Mouse (Mus musculus) adrenal gland, postnatal 25 days (tissue): ENCODE results near the gene Chd6. TPM values are rescaled to one million over a fixed set of nuclear protein-coding genes. Genes with fewer than 3 reads are reported as not detected.
"Not testable (repeated sequence)": the region's sequence is repeated elsewhere in the genome, so short reads cannot be mapped to it uniquely, and the experiment has no call there.

Experiments
- DNase-seq: peaks from one replicate; pipeline ENCODE4 v3.0.0; 2021; ENCODE audit warnings: mixed read lengths
- total RNA-seq: library from RNA; stranded (reverse); gene quantifications from 2 replicates; pipeline ENCODE4 v1.2.3, GENCODE M21; 2021

Chd6 gene
- total RNA-seq, 1 experiment from 2014 or later = 52.7 TPM

- DNase-seq = no peak
These were observed 121.4 kb downstream of the Chd6 start for GRCm38 (mm10) chr2:160987503-160987902.

- DNase-seq = no peak
These were observed 126.2 kb downstream of the Chd6 start for GRCm38 (mm10) chr2:160982636-160983035.

- no peak for DNase-seq
These were observed 127.1 kb downstream of the Chd6 start for GRCm38 (mm10) chr2:160981791-160982190.

GRCm38 (mm10) chr2:160978651-160979050 is 130.2 kb downstream of the Chd6 start:
- no peak for DNase-seq

GRCm38 (mm10) chr2:160977248-160977647 is 131.6 kb downstream of the Chd6 start:
- DNase-seq = peak; percentile 43

- no peak for DNase-seq
These were observed 135.1 kb downstream of the Chd6 start for GRCm38 (mm10) chr2:160973648-160974215.

- no peak for DNase-seq
These were observed 136.6 kb downstream of the Chd6 start for GRCm38 (mm10) chr2:160972103-160972792.

- DNase-seq = no peak
These were observed 146.7 kb downstream of the Chd6 start for GRCm38 (mm10) chr2:160962149-160962548.

GRCm38 (mm10) chr2:160960956-160961646 is 147.8 kb downstream of the Chd6 start:
- DNase-seq = no peak

GRCm38 (mm10) chr2:160959901-160960300 is 149.0 kb downstream of the Chd6 start:
- DNase-seq = no peak

GRCm38 (mm10) chr2:160958737-160959136 is 150.1 kb downstream of the Chd6 start:
- DNase-seq = no peak

- DNase-seq = not testable (repeated sequence)
These were observed 151.1 kb downstream of the Chd6 start for GRCm38 (mm10) chr2:160957801-160958200.

GRCm38 (mm10) chr2:160957307-160957706 is 151.6 kb downstream of the Chd6 start:
- not testable (repeated sequence) for DNase-seq

- DNase-seq = no peak
These were observed 153.5 kb downstream of the Chd6 start for GRCm38 (mm10) chr2:160955331-160955730.

- DNase-seq = no peak
These were observed 154.3 kb downstream of the Chd6 start for GRCm38 (mm10) chr2:160954541-160954940.

GRCm38 (mm10) chr2:160953131-160953873 is 155.6 kb downstream of the Chd6 start:
- no peak for DNase-seq

GRCm38 (mm10) chr2:160951595-160951994 is 157.3 kb downstream of the Chd6 start:
- no peak for DNase-seq

GRCm38 (mm10) chr2:160942443-160942842 is 166.4 kb downstream of the Chd6 start:
- DNase-seq = no peak

- DNase-seq = no peak
These were observed 167.8 kb downstream of the Chd6 start for GRCm38 (mm10) chr2:160940930-160941709.

- DNase-seq = no peak
These were observed 174.4 kb downstream of the Chd6 start for GRCm38 (mm10) chr2:160934451-160934850.

- DNase-seq = no peak
These were observed 175.0 kb downstream of the Chd6 start for GRCm38 (mm10) chr2:160933890-160934289.

- no peak for DNase-seq
These were observed 175.9 kb downstream of the Chd6 start for GRCm38 (mm10) chr2:160932981-160933380.
